Mouse (Mus musculus): ENCODE data around the gene Pitpnm1. TPM values are rescaled to one million over a fixed set of nuclear protein-coding genes. Genes with fewer than 3 reads are reported as not detected.

Pitpnm1 gene
- polyA plus RNA-seq, 1 experiment from 2014 or later, result 113 TPM

GRCm38 (mm10) chr19:4097441-4097825 is 2.4 kb upstream of the Pitpnm1 start:
- WGBS, result under 1% methylated on average over 21 of the region's 21 CpGs
- peak overlapping the region; percentile 90 for H3K4me2 ChIP-seq (ENCODE audit: low read length)
- ATAC-seq, result peak; percentile 5; the same call in 1 of the 2 replicates
- no peaks in the 10 kb centered on the region for H3K36me3 ChIP-seq (ENCODE audit: control insufficient read depth, insufficient read depth, low read length)
- H3K9ac ChIP-seq (ENCODE audit: low read depth, low read length), result peak overlapping the region; percentile 75
- no peaks in the 10 kb centered on the region for H3K27me3 ChIP-seq (ENCODE audit: control insufficient read depth, insufficient read depth, low read depth, low read length)
- no peaks in the 10 kb centered on the region for H3K9me3 ChIP-seq (replicated peaks; ENCODE audit: control insufficient read depth, low read length, poor library complexity, severe bottlenecking)
- H3K4me3 ChIP-seq (ENCODE audit: low read depth, low read length), result peak overlapping the region; percentile 70
- H3K27ac ChIP-seq (ENCODE audit: low read length), result peak overlapping the region; percentile 72
- H3K4me1 ChIP-seq (ENCODE audit: control insufficient read depth, insufficient read depth, low read length), result peaks cover 46% of the 10 kb centered on the region

DNA sequence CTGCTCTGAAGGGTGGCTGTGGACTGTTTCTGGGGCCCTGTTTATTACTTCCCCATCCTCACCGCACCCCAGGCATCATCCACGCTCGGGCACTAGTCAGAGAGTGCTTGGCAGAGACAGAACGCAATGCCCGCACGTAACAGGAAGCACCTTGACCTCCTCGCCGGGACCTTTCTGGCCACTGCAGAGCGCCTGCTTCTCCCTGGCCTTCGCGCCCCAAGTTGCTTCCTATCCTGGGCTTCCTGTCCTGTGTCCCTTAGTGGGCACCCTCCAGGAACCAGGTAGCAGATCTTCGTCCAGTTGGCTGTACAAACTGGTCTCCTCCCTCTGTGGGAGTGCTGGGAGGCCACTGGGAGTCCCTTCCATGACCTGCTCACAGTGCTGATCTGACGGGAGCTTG is 1.4 kb upstream of the Pitpnm1 start:
- Histone ChIP-seq H3K9me3 (replicated peaks; ENCODE audit: control insufficient read depth, low read length, poor library complexity, severe bottlenecking) (no peaks in the 10 kb centered on the region), H3K4me1 (ENCODE audit: control insufficient read depth, insufficient read depth, low read length) (peaks cover 46% of the 10 kb centered on the region), H3K27me3 (ENCODE audit: control insufficient read depth, insufficient read depth, low read depth, low read length) (no peaks in the 10 kb centered on the region), H3K4me2 (ENCODE audit: low read length) (no peak overlapping the region), H3K36me3 (ENCODE audit: control insufficient read depth, insufficient read depth, low read length) (no peaks in the 10 kb centered on the region), H3K4me3 (ENCODE audit: low read depth, low read length) (no peak overlapping the region), H3K27ac (ENCODE audit: low read length) (no peak overlapping the region), H3K9ac (ENCODE audit: low read depth, low read length) (no peak overlapping the region)
- WGBS, result 87% methylated on average over 13 of the region's 13 CpGs
- ATAC-seq, result no peak

DNA sequence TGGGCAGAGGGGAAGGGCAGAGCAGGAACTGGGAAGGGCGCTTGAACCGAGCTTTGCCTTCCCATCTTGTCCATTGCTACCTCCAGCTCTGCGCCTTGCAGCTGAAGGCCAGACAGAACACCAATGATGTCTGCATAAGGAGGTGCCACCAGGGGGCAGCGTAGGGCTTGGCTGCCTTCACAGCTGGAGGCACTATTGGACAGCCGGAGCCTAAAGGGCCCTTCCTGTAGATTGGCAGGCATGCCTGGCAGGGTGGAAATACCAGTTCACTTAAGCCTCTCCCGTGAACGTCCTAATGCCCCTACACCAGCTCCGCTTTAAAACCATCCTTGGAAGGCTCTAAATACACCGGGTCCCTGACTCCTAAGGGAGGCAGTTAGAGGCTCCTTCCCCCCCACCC is 742 bp upstream of the Pitpnm1 start:
- no peak for ATAC-seq
- peak overlapping the region; percentile 14; the same call in 1 of the 2 replicates for H3K4me2 ChIP-seq (ENCODE audit: low read length)
- H3K36me3 ChIP-seq (ENCODE audit: control insufficient read depth, insufficient read depth, low read length), result no peaks in the 10 kb centered on the region
- H3K4me1 ChIP-seq (ENCODE audit: control insufficient read depth, insufficient read depth, low read length), result peaks cover 46% of the 10 kb centered on the region
- no peak overlapping the region for H3K27ac ChIP-seq (ENCODE audit: low read length)
- no peak overlapping the region for H3K4me3 ChIP-seq (ENCODE audit: low read depth, low read length)
- 14% methylated on average over 9 of the region's 9 CpGs for WGBS
- no peaks in the 10 kb centered on the region for H3K9me3 ChIP-seq (replicated peaks; ENCODE audit: control insufficient read depth, low read length, poor library complexity, severe bottlenecking)
- no peaks in the 10 kb centered on the region for H3K27me3 ChIP-seq (ENCODE audit: control insufficient read depth, insufficient read depth, low read depth, low read length)
- H3K9ac ChIP-seq (ENCODE audit: low read depth, low read length), result peak overlapping the region; percentile 18; the same call in 1 of the 2 replicates

DNA sequence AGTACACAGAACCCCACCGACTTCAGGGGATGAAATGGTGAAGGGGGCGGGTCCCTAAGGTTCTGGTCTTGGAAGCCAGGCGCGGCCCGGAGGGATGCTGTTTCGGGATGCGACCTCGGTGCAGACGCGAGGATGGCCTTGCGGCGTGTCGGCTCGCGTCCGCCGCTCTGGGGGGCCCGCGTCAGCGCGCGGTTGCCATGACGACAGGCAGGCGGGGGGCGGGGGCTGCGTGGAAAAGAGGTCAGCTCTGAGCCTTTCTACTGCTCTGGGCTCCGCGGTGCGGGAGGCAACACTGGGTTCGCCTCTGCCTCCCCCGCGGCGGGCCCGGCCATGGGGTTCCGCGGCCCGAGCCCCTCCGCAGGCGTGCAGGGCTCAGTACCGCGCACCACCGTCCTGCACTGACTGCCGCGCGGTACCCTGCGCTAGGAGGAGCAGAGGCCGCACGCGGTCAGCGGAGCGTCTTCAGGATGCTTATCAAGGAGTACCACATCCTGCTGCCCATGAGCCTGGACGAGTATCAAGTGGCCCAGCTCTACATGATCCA is 992 bp downstream of the Pitpnm1 start:
- Histone ChIP-seq H3K27ac (ENCODE audit: low read length) (peak overlapping the region; percentile 76), H3K4me2 (ENCODE audit: low read length) (peak overlapping the region; percentile 62), H3K9me3 (replicated peaks; ENCODE audit: control insufficient read depth, low read length, poor library complexity, severe bottlenecking) (no peaks in the 10 kb centered on the region), H3K9ac (ENCODE audit: low read depth, low read length) (peak overlapping the region; percentile 75), H3K27me3 (ENCODE audit: control insufficient read depth, insufficient read depth, low read depth, low read length) (no peaks in the 10 kb centered on the region), H3K36me3 (ENCODE audit: control insufficient read depth, insufficient read depth, low read length) (peaks cover 8% of the 10 kb centered on the region; the same call in 1 of the 2 replicates), H3K4me1 (ENCODE audit: control insufficient read depth, insufficient read depth, low read length) (peaks cover 45% of the 10 kb centered on the region), H3K4me3 (ENCODE audit: low read depth, low read length) (peak overlapping the region; percentile 57)
- under 1% methylated on average over 48 of the region's 52 CpGs for WGBS
- no peak for ATAC-seq

DNA sequence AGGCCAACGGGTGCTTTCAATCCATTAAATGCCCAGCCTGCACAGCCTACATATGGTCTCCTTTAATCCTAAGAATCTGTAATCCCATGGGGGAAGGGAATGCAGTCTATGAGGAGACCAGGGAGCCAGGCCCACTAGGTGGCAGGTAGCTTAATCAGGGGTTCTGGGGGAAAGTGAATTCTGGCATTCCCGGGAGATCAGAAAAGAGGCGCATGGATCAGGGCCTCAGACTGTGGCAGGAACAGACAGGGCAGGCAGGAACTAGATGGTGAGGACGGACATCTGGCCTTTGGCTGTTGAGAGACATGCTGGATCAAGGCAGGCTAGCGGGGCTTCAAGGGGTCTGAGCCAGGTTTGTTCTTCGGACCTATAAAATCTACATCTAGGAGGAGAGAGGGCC is 1.7 kb downstream of the Pitpnm1 start:
- H3K4me1 ChIP-seq (ENCODE audit: control insufficient read depth, insufficient read depth, low read length), result peaks cover 39% of the 10 kb centered on the region
- H3K9me3 ChIP-seq (replicated peaks; ENCODE audit: control insufficient read depth, low read length, poor library complexity, severe bottlenecking), result no peaks in the 10 kb centered on the region
- peak overlapping the region; percentile 76 for H3K27ac ChIP-seq (ENCODE audit: low read length)
- peaks cover 8% of the 10 kb centered on the region; the same call in 1 of the 2 replicates for H3K36me3 ChIP-seq (ENCODE audit: control insufficient read depth, insufficient read depth, low read length)
- H3K9ac ChIP-seq (ENCODE audit: low read depth, low read length), result peak overlapping the region; percentile 75
- no peak for ATAC-seq
- H3K4me3 ChIP-seq (ENCODE audit: low read depth, low read length), result peak overlapping the region; percentile 57
- H3K4me2 ChIP-seq (ENCODE audit: low read length), result peak overlapping the region; percentile 62
- WGBS, result 45% methylated on average over 6 of the region's 6 CpGs
- H3K27me3 ChIP-seq (ENCODE audit: control insufficient read depth, insufficient read depth, low read depth, low read length), result no peaks in the 10 kb centered on the region

DNA sequence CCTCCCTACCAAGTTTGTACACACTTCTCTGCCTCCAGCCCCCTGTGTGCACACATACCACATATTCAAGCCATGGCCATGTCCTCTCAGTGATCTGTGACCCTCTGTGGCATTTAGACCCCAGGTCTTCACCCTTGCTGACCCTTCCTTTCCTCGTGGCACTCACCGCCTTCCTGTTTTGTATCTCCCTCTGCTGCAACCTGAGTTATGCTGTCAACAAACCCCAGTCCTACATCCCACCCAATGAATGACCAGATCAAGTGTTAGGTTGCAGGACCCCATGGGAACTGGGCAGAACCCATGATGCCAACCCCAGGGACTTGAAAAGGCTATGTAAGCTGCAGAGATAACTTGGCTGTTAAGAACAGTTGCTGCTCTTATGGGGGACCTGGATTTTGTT is 2.3 kb downstream of the Pitpnm1 start:
- no peak overlapping the region; the same call in 1 of the 2 replicates for H3K9ac ChIP-seq (ENCODE audit: low read depth, low read length)
- no peak for ATAC-seq
- no peaks in the 10 kb centered on the region for H3K9me3 ChIP-seq (replicated peaks; ENCODE audit: control insufficient read depth, low read length, poor library complexity, severe bottlenecking)
- H3K4me3 ChIP-seq (ENCODE audit: low read depth, low read length), result peak overlapping the region; percentile 57; the same call in 1 of the 2 replicates
- H3K36me3 ChIP-seq (ENCODE audit: control insufficient read depth, insufficient read depth, low read length), result peaks cover 11% of the 10 kb centered on the region; the same call in 1 of the 2 replicates
- H3K4me1 ChIP-seq (ENCODE audit: control insufficient read depth, insufficient read depth, low read length), result peaks cover 39% of the 10 kb centered on the region
- no peaks in the 10 kb centered on the region for H3K27me3 ChIP-seq (ENCODE audit: control insufficient read depth, insufficient read depth, low read depth, low read length)
- peak overlapping the region; percentile 62 for H3K4me2 ChIP-seq (ENCODE audit: low read length)
- WGBS, result 90% methylated on average over 2 of the region's 2 CpGs
- H3K27ac ChIP-seq (ENCODE audit: low read length), result no peak overlapping the region

- Histone ChIP-seq H3K36me3 (ENCODE audit: control insufficient read depth, insufficient read depth, low read length) (peaks cover 15% of the 10 kb centered on the region; the same call in 1 of the 2 replicates), H3K27me3 (ENCODE audit: control insufficient read depth, insufficient read depth, low read depth, low read length) (no peaks in the 10 kb centered on the region), H3K4me3 (ENCODE audit: low read depth, low read length) (no peak overlapping the region), H3K27ac (ENCODE audit: low read length) (no peak overlapping the region), H3K9ac (ENCODE audit: low read depth, low read length) (no peak overlapping the region), H3K9me3 (replicated peaks; ENCODE audit: control insufficient read depth, low read length, poor library complexity, severe bottlenecking) (no peaks in the 10 kb centered on the region), H3K4me1 (ENCODE audit: control insufficient read depth, insufficient read depth, low read length) (peaks cover 37% of the 10 kb centered on the region), H3K4me2 (ENCODE audit: low read length) (no peak overlapping the region)
- ATAC-seq, result no peak
- WGBS, result 93% methylated on average over 12 of the region's 12 CpGs
Measured at GRCm38 (mm10) chr19:4102626-4103025, 2.8 kb downstream of the Pitpnm1 start.

DNA sequence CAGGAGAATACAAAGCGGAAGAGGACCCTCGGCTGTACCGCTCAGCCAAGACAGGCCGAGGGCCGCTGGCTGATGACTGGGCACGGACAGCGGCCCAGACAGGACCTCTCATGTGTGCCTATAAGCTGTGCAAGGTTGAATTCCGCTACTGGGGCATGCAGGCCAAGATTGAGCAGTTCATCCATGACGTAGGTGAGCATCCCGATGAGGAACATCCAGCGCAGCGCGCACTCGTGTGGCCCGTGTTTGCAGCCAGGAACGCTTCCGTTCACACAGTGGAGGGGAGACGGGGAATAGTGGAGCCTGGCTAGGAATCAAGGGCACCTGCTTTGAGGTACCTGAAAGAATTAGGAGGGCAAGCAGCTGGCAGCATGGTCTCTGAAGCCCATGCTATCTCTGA is 3.5 kb downstream of the Pitpnm1 start:
- 91% methylated on average over 18 of the region's 18 CpGs for WGBS
- H3K36me3 ChIP-seq (ENCODE audit: control insufficient read depth, insufficient read depth, low read length), result peaks cover 17% of the 10 kb centered on the region; the same call in 1 of the 2 replicates
- no peak overlapping the region for H3K4me2 ChIP-seq (ENCODE audit: low read length)
- H3K9ac ChIP-seq (ENCODE audit: low read depth, low read length), result no peak overlapping the region
- H3K9me3 ChIP-seq (replicated peaks; ENCODE audit: control insufficient read depth, low read length, poor library complexity, severe bottlenecking), result no peaks in the 10 kb centered on the region
- H3K4me3 ChIP-seq (ENCODE audit: low read depth, low read length), result no peak overlapping the region
- ATAC-seq, result no peak
- H3K4me1 ChIP-seq (ENCODE audit: control insufficient read depth, insufficient read depth, low read length), result peaks cover 31% of the 10 kb centered on the region
- no peaks in the 10 kb centered on the region for H3K27me3 ChIP-seq (ENCODE audit: control insufficient read depth, insufficient read depth, low read depth, low read length)
- H3K27ac ChIP-seq (ENCODE audit: low read length), result no peak overlapping the region

DNA sequence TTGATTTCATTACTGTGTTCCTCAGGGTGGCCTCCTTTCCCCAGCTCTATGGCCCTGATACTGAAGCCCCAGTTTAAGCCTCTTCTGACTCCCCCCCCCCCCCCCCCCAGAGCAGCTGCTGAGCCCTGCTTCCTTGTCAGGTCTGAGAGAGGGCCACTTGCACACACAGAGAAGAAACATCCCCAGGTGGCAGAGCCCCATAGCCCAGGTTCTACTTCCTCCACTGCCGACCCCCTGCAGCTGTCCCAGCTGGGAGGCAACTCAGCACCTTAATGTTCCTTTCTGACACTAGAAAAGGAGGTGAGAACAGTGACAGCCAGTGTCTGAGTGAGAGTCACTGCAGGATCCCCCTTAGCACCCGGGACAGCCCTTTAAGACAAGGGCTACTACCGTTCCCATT is 4.0 kb downstream of the Pitpnm1 start:
- ATAC-seq, result no peak
- Histone ChIP-seq H3K27me3 (ENCODE audit: control insufficient read depth, insufficient read depth, low read depth, low read length) (no peaks in the 10 kb centered on the region), H3K4me1 (ENCODE audit: control insufficient read depth, insufficient read depth, low read length) (peaks cover 27% of the 10 kb centered on the region), H3K4me2 (ENCODE audit: low read length) (no peak overlapping the region), H3K4me3 (ENCODE audit: low read depth, low read length) (no peak overlapping the region), H3K27ac (ENCODE audit: low read length) (no peak overlapping the region), H3K9ac (ENCODE audit: low read depth, low read length) (no peak overlapping the region), H3K36me3 (ENCODE audit: control insufficient read depth, insufficient read depth, low read length) (peaks cover 19% of the 10 kb centered on the region; the same call in 1 of the 2 replicates), H3K9me3 (replicated peaks; ENCODE audit: control insufficient read depth, low read length, poor library complexity, severe bottlenecking) (no peaks in the 10 kb centered on the region)
- WGBS, result 87% methylated on average over 3 of the region's 3 CpGs

All from midbrain, embryonic 16.5 days (tissue).